Mouse (Mus musculus): ENCODE data around the gene Mal.

GRCm38 (mm10) chr2:127652805-127653204 is 3.7 kb downstream of the Mal start:
- TF ChIP-seq CTCF (conservative IDR thresholded peaks at IDR 0.05; ENCODE audit: low read length): no peak
- no peak for TF ChIP-seq POU5F1 (IDR thresholded peaks at IDR 0.05; ENCODE audit: borderline replicate concordance, low read length)
- no peak for TF ChIP-seq NANOG (IDR thresholded peaks at IDR 0.05; ENCODE audit: borderline replicate concordance, low read length)
